Mouse (Mus musculus) MEL (cell line): ENCODE measurements around the gene Fhl2. TPM values are rescaled to one million over a fixed set of nuclear protein-coding genes. Genes with fewer than 3 reads are reported as not detected.

Source experiments
- DNase-seq: peaks from one replicate; pipeline ENCODE4 v3.0.0; 2011; ENCODE audit warnings: low read depth, low spot score
- H3K27ac ChIP-seq: 2 replicates; pipeline ENCODE4 v1.5.1; 2012; ENCODE audit warnings: low read depth, mild to moderate bottlenecking, control low read depth, low read length, moderate library complexity; ENCODE audit not compliant: control insufficient read depth
- H3K27me3 ChIP-seq, 2 experiments: fragments of 150-350 bp in 1 of 2; sonication (generic) in 1 of 2; 2 replicates each; pipeline ENCODE4 v1.6.1; 2012; ENCODE audit warnings: low read length in 2 of 2, mild to moderate bottlenecking in 2 of 2, improper control_type of control experiment in 1 of 2, moderate library complexity in 1 of 2; ENCODE audit not compliant: insufficient read depth in 2 of 2, control insufficient read depth in 1 of 2
- H3K36me3 ChIP-seq, 2 experiments: 2 replicates each; pipeline ENCODE4 v1.6.1; 2012 to 2014; ENCODE audit warnings: low read length in 2 of 2, improper control_type of control experiment in 1 of 2, inconsistent platforms in 1 of 2, mild to moderate bottlenecking in 1 of 2; ENCODE audit not compliant: insufficient read depth in 2 of 2, control insufficient read depth in 1 of 2
- H3K4me1 ChIP-seq, 2 experiments: fragments of 150-350 bp in 1 of 2; sonication (generic) in 1 of 2; 2 replicates each; pipeline ENCODE4 v1.6.1; 2012; ENCODE audit warnings: low read length in 2 of 2, improper control_type of control experiment in 1 of 2, mild to moderate bottlenecking in 1 of 2; ENCODE audit not compliant: insufficient read depth in 2 of 2, control insufficient read depth in 1 of 2
- H3K4me3 ChIP-seq, 2 experiments: fragments of 150-350 bp in 1 of 2; sonication (generic) in 1 of 2; 2 replicates each; pipeline ENCODE4 v1.5.1; 2012; ENCODE audit warnings: low read depth in 2 of 2, low read length in 2 of 2, mild to moderate bottlenecking in 2 of 2, moderate library complexity in 2 of 2, control low read depth in 1 of 2, improper control_type of control experiment in 1 of 2; ENCODE audit not compliant: control insufficient read depth in 1 of 2, insufficient read depth in 1 of 2
- H3K79me2 ChIP-seq: 2 replicates; pipeline ENCODE4 v1.6.1; 2012; ENCODE audit warnings: mild to moderate bottlenecking, low read length, moderate library complexity; ENCODE audit not compliant: control insufficient read depth, poor library complexity, insufficient read depth
- H3K9ac ChIP-seq: 2 replicates; pipeline ENCODE4 v1.6.1; 2012; ENCODE audit warnings: low read depth, mild to moderate bottlenecking, control low read depth, low read length, moderate library complexity; ENCODE audit not compliant: control insufficient read depth, poor library complexity, severe bottlenecking
- H3K9me3 ChIP-seq: fragments of 150-350 bp; sonication (generic); replicated peaks from 2 replicates; pipeline ENCODE4 v1.6.1; 2012; ENCODE audit warnings: mild to moderate bottlenecking, low read length, improper control_type of control experiment, moderate library complexity; ENCODE audit not compliant: insufficient read depth
- CTCF ChIP-seq, 3 experiments: IDR thresholded peaks in 2 of 3; conservative IDR thresholded peaks in 1 of 3; 2 replicates each; pipeline ENCODE4 v1.5.1; 2011 to 2012; ENCODE audit warnings: low read length in 3 of 3, low read depth in 2 of 3, mild to moderate bottlenecking in 2 of 3, improper control_type of control experiment in 1 of 3, inconsistent platforms in 1 of 3, mixed read lengths in 1 of 3, moderate library complexity in 1 of 3; ENCODE audit not compliant: control insufficient read depth in 1 of 3, insufficient read depth in 1 of 3, poor library complexity in 1 of 3, severe bottlenecking in 1 of 3
- E2F4 ChIP-seq: IDR thresholded peaks from 2 replicates; pipeline ENCODE4 v1.6.1; 2011; ENCODE audit warnings: low read depth, low read length, improper control_type of control experiment, borderline replicate concordance
- EP300 ChIP-seq, 2 experiments: IDR thresholded peaks; 2 replicates each; pipeline ENCODE4 v1.6.1; 2011; ENCODE audit warnings: improper control_type of control experiment in 2 of 2, low read length in 2 of 2, low read depth in 1 of 2, mild to moderate bottlenecking in 1 of 2
- JUND ChIP-seq: IDR thresholded peaks from 2 replicates; pipeline ENCODE4 v1.6.1; 2011; ENCODE audit warnings: low read depth, mild to moderate bottlenecking, improper control_type of control experiment, low read length
- MAFK ChIP-seq: IDR thresholded peaks from 2 replicates; pipeline ENCODE4 v1.6.1; 2011; ENCODE audit warnings: low read depth, mild to moderate bottlenecking, low read length, improper control_type of control experiment, borderline replicate concordance
- MXI1 ChIP-seq: IDR thresholded peaks from 2 replicates; pipeline ENCODE4 v1.6.1; 2011; ENCODE audit warnings: mild to moderate bottlenecking, low read depth, low read length, improper control_type of control experiment
- MYB ChIP-seq: IDR thresholded peaks from 2 replicates; pipeline ENCODE4 v1.6.1; 2011; ENCODE audit warnings: mild to moderate bottlenecking, low read depth, low read length, improper control_type of control experiment
- POLR2A ChIP-seq, 2 experiments: IDR thresholded peaks; 2 replicates each; pipeline ENCODE4 v1.6.1; 2011 to 2012; ENCODE audit warnings: low read length in 2 of 2, mild to moderate bottlenecking in 2 of 2, control low read depth in 1 of 2, improper control_type of control experiment in 1 of 2, low read depth in 1 of 2, moderate library complexity in 1 of 2; ENCODE audit not compliant: control insufficient read depth in 1 of 2, insufficient read depth in 1 of 2, poor library complexity in 1 of 2
- RAD21 ChIP-seq: IDR thresholded peaks from 2 replicates; pipeline ENCODE4 v1.6.1; 2011; ENCODE audit warnings: mild to moderate bottlenecking, low read depth, low read length, improper control_type of control experiment
- RCOR1 ChIP-seq: IDR thresholded peaks from 2 replicates; pipeline ENCODE4 v1.6.1; 2012; ENCODE audit warnings: low read depth, mild to moderate bottlenecking, inconsistent platforms, low read length, improper control_type of control experiment
- SMC3 ChIP-seq: IDR thresholded peaks from 2 replicates; pipeline ENCODE4 v1.6.1; 2011; ENCODE audit warnings: low read depth, low read length, improper control_type of control experiment
- TBP ChIP-seq: IDR thresholded peaks from 2 replicates; pipeline ENCODE4 v1.8.0; 2011; ENCODE audit warnings: low read depth, low read length, improper control_type of control experiment
- UBTF ChIP-seq: IDR thresholded peaks from 2 replicates; pipeline ENCODE4 v1.6.1; 2012; ENCODE audit warnings: low read depth, mild to moderate bottlenecking, inconsistent platforms, low read length, improper control_type of control experiment, moderate library complexity, borderline replicate concordance; ENCODE audit not compliant: insufficient read depth
- USF2 ChIP-seq, 2 experiments: IDR thresholded peaks; 2 replicates each; pipeline ENCODE4 v1.6.1; 2011 to 2012; ENCODE audit warnings: improper control_type of control experiment in 2 of 2, low read length in 2 of 2, borderline replicate concordance in 1 of 2, inconsistent platforms in 1 of 2, low read depth in 1 of 2, mild to moderate bottlenecking in 1 of 2; ENCODE audit not compliant: insufficient read depth in 1 of 2
- ZKSCAN1 ChIP-seq: IDR thresholded peaks from 2 replicates; pipeline ENCODE4 v1.6.1; 2012; ENCODE audit warnings: low read depth, mild to moderate bottlenecking, inconsistent platforms, low read length, improper control_type of control experiment, moderate library complexity
- polyA plus RNA-seq, 2 experiments: library from polyadenylated mRNA; stranded (reverse) in 1 of 2; unstranded in 1 of 2; fragments of >175 nt in 1 of 2; fragments of >200 nt in 1 of 2; gene quantifications; 2 replicates each; pipeline versions ENCODE4 v1.2.1 to v1.2.4; 2012; ENCODE audit warnings: low replicate concordance in 2 of 2, low read depth in 1 of 2; ENCODE audit not compliant: insufficient read length in 2 of 2, insufficient read depth in 1 of 2, missing spikeins in 1 of 2
- total RNA-seq: library from RNA; depleted of rRNA; stranded (reverse); fragments of 300-350 nt; gene quantifications from 2 replicates; pipeline ENCODE4 v1.2.3, GENCODE M21; 2012

Gene Fhl2
- total and polyA plus RNA-seq, 3 experiments = not detected

DNA sequence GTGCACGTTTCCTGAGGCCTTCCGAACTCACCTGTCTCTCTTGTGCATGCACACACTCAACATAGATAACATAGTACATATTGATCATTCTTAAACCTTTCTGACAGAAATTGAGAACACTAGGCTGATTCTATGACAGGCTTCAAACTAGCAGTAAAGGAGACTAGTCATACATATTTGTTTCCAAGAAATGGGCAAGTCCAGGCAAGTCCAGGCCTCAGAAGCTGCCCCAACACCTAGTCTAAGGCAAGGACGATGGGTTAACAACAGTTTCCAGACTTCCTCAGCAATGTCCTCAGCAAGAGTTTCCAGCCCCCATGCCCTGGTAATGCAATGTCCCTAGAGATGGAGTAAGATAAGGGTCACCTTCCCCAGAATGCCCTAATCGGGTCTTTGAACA is 53.0 kb downstream of the Fhl2 start:
- no peaks in the 10 kb centered on the region for H3K4me1 ChIP-seq
- no peak overlapping the region for H3K27ac ChIP-seq
- peaks cover 0 to 1% of the 10 kb centered on the region in 2 experiments; a peak in 2 of 4 replicates for H3K27me3 ChIP-seq
- TF ChIP-seq MYB (no peak), SMC3 (no peak), MAFK (no peak)
- H3K9ac ChIP-seq = no peak overlapping the region
- DNase-seq = no peak
- no peaks in the 10 kb centered on the region for H3K79me2 ChIP-seq
- H3K9me3 ChIP-seq = no peaks in the 10 kb centered on the region
- no peak overlapping the region for H3K4me3 ChIP-seq
- no peaks in the 10 kb centered on the region for H3K36me3 ChIP-seq

DNA sequence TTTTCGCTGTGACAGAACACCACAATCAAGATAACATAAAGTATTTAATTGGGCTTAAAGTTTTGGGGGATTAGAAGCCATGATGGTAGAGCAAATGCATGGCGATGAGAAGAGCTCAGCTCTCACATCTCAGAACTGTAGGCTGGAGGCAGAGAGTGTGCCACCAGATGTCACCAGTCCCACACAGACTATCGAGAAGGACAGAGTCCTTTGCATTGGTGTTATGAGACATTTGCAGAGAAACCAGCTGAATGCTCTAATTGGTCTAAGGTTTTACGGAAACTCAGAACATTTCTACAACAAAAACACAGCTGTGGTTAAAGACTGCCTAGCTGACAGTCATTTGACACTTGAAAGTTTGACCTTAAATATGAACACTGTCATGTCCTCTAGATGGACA is 53.5 kb downstream of the Fhl2 start:
- H3K27ac ChIP-seq = no peak overlapping the region
- no peak overlapping the region for H3K4me3 ChIP-seq
- H3K4me1 ChIP-seq = no peaks in the 10 kb centered on the region
- no peaks in the 10 kb centered on the region for H3K9me3 ChIP-seq
- TF ChIP-seq MXI1 = no peak
- TF ChIP-seq RAD21 = 0 out of 2 replicates have a peak, but pooled peaks have one; percentile 1
- TF ChIP-seq CTCF (IDR thresholded peaks at IDR 0.05 in 2 of 3, conservative IDR thresholded peaks at IDR 0.05 in 1 of 3; ENCODE audit: control insufficient read depth in 1 of 3, insufficient read depth in 1 of 3, low read depth in 2 of 3, low read length in 3 of 3, poor library complexity in 1 of 3, severe bottlenecking in 1 of 3) = peak in 1 of 3 experiments; percentile 12; a peak in 2 of 6 replicates
- no peak for DNase-seq
- H3K36me3 ChIP-seq = no peaks in the 10 kb centered on the region
- H3K27me3 ChIP-seq = peaks cover 0 to 1% of the 10 kb centered on the region in 2 experiments; a peak in 2 of 4 replicates
- H3K79me2 ChIP-seq = no peaks in the 10 kb centered on the region
- H3K9ac ChIP-seq = no peak overlapping the region

DNA sequence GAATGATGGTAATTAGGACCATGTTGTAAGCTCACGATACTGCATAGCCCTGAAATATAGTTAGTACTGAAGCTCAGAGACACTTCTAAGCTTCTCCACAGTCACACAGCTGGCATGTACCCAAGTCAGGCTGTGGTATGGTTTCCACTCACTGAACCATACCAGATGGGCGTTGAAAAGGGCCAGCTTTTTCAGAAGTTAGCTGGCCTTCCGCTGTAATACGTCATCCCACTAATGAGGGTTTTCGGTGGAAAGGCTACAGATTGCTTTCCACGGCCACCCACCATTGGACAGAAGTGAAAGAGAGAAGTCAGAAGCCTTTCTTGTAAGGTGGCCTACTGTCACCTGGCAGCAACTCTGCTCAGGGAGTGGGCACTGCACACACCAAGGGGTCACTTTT is 53.9 kb downstream of the Fhl2 start:
- TF ChIP-seq SMC3 = no peak
- TF ChIP-seq POLR2A (IDR thresholded peaks at IDR 0.05; ENCODE audit: control insufficient read depth in 1 of 2, insufficient read depth in 1 of 2, low read depth in 1 of 2, low read length in 2 of 2, poor library complexity in 1 of 2) = no peak
- TF ChIP-seq UBTF = no peak
- no peak for TF ChIP-seq JUND
- TF ChIP-seq TBP = no peak
- TF ChIP-seq E2F4 = no peak
- TF ChIP-seq RCOR1 = no peak
- TF ChIP-seq MYB = no peak
- no peak for TF ChIP-seq USF2 (IDR thresholded peaks at IDR 0.05; ENCODE audit: borderline replicate concordance in 1 of 2, insufficient read depth in 1 of 2, low read depth in 1 of 2, low read length in 2 of 2)
- TF ChIP-seq EP300 (IDR thresholded peaks at IDR 0.05; ENCODE audit: low read depth in 1 of 2, low read length in 2 of 2) = no peak
- TF ChIP-seq ZKSCAN1 = no peak
- Histone ChIP-seq H3K27me3 (peaks cover 0 to 1% of the 10 kb centered on the region in 2 experiments; a peak in 2 of 4 replicates), H3K4me3 (no peak overlapping the region), H3K79me2 (no peaks in the 10 kb centered on the region), H3K9ac (no peak overlapping the region), H3K36me3 (no peaks in the 10 kb centered on the region), H3K27ac (no peak overlapping the region), H3K9me3 (no peaks in the 10 kb centered on the region), H3K4me1 (no peaks in the 10 kb centered on the region; a peak in 1 of 4 replicates)
- no peak for DNase-seq
